Mouse (Mus musculus): Measurements from ENCODE around the gene Deaf1. TPM values are rescaled to one million over a fixed set of nuclear protein-coding genes. Genes with fewer than 3 reads are reported as not detected.

Deaf1 gene
- total and polyA plus RNA-seq, 3 experiments: 9.8 to 13.5 (median 10.8) TPM

DNA sequence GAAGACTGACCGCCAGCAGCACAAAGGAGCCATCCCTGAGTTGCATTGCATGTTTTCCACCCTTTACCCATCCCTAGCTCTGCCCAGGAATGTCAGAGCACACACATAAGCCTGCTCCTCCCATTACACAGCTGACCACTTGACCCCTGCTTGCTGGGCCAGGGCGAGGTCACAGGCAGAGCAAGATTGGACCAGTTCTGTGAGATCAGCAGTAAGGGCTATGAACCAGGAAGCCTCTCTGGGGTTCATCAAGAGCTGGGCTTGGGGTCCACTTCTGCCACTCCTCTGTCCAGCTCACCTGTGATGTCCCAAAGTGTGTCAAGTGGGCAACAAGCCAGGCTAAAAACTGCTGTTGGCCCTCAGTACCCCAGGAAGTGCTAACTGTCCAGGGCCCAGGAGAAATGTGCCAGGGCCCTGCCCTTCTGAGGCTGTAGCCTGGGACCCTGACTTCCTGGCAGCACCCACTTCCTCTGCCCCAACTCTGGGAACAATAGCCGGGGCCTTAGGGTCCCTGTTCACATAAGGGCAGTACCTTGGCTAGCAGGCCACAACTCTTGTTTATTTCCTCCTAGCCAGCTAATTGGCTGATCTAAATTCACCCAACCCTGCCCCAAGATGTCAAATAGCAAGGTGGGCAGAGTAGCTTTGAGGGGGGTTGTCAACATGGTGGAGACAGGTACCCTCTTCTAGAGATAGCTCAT is 10.4 kb upstream of the Deaf1 start:
- Histone ChIP-seq H3K27ac (peak overlapping the region; percentile 54), H3K27me3 (ENCODE audit: control insufficient read depth, insufficient read depth, low read length) (no peaks in the 10 kb centered on the region), H3K79me2 (replicated peaks; ENCODE audit: control insufficient read depth, insufficient read depth, low read length) (no peaks in the 10 kb centered on the region), H3K36me3 (ENCODE audit: control insufficient read depth, insufficient read depth, low read length) (no peaks in the 10 kb centered on the region), H3K4me3 (no peak overlapping the region), H3K9ac (ENCODE audit: low read depth, low read length) (no peak overlapping the region), H3K4me1 (ENCODE audit: control insufficient read depth, insufficient read depth, low read length) (peaks cover 5% of the 10 kb centered on the region)
- DNase-seq: no peak
- 57% methylated on average over 3 of the region's 3 CpGs for WGBS
- intact Hi-C loops (cut with DNase I): no loop called here
- no peak for TF ChIP-seq POLR2A (IDR thresholded peaks at IDR 0.05; ENCODE audit: insufficient read depth, low read depth, low read length)
- TF ChIP-seq EP300 (IDR thresholded peaks at IDR 0.05; ENCODE audit: insufficient read depth, low read depth, low read length): no peak
- no peak for TF ChIP-seq CTCF (IDR thresholded peaks at IDR 0.05)

DNA sequence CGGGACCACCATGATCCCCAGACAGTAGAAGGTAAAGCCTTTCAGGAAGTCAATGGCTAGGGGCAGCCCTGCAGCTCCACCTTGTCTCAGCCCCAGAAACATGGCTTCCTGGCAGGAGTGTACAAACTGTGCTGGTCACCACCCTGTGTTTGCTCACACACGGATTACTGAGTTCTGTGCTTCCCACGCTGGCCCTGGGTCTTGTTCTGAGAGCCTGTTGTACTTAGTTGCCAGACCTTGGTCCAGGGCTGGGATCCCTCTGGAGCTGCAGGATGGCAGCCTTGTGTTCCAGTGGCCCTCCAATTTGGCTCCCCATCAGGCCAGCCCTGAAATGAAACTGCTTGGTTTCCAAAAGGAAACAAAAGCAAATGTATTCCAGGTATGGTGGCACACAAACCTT is 8.8 kb upstream of the Deaf1 start:
- Histone ChIP-seq H3K36me3 (ENCODE audit: control insufficient read depth, insufficient read depth, low read length) (no peaks in the 10 kb centered on the region), H3K4me3 (no peak overlapping the region), H3K27me3 (ENCODE audit: control insufficient read depth, insufficient read depth, low read length) (no peaks in the 10 kb centered on the region), H3K27ac (no peak overlapping the region), H3K79me2 (replicated peaks; ENCODE audit: control insufficient read depth, insufficient read depth, low read length) (no peaks in the 10 kb centered on the region), H3K9ac (ENCODE audit: low read depth, low read length) (no peak overlapping the region), H3K4me1 (ENCODE audit: control insufficient read depth, insufficient read depth, low read length) (peaks cover 5% of the 10 kb centered on the region)
- WGBS: 75% methylated on average over 3 of the region's 3 CpGs
- TF ChIP-seq EP300 (IDR thresholded peaks at IDR 0.05; ENCODE audit: insufficient read depth, low read depth, low read length) (no peak), POLR2A (IDR thresholded peaks at IDR 0.05; ENCODE audit: insufficient read depth, low read depth, low read length) (no peak), CTCF (IDR thresholded peaks at IDR 0.05) (no peak)
- intact Hi-C loops (cut with DNase I): no loop called here
- no peak for DNase-seq

- H3K27ac ChIP-seq: no peak overlapping the region
- no peak overlapping the region for H3K9ac ChIP-seq (ENCODE audit: low read depth, low read length)
- no peak for TF ChIP-seq CTCF (IDR thresholded peaks at IDR 0.05)
- TF ChIP-seq POLR2A (IDR thresholded peaks at IDR 0.05; ENCODE audit: insufficient read depth, low read depth, low read length): no peak
- TF ChIP-seq EP300 (IDR thresholded peaks at IDR 0.05; ENCODE audit: insufficient read depth, low read depth, low read length): no peak
- H3K36me3 ChIP-seq (ENCODE audit: control insufficient read depth, insufficient read depth, low read length): no peaks in the 10 kb centered on the region
- H3K4me3 ChIP-seq: no peak overlapping the region
- no peaks in the 10 kb centered on the region for H3K27me3 ChIP-seq (ENCODE audit: control insufficient read depth, insufficient read depth, low read length)
- peaks cover 5% of the 10 kb centered on the region for H3K4me1 ChIP-seq (ENCODE audit: control insufficient read depth, insufficient read depth, low read length)
- no peak for DNase-seq
- H3K79me2 ChIP-seq (replicated peaks; ENCODE audit: control insufficient read depth, insufficient read depth, low read length): no peaks in the 10 kb centered on the region
- intact Hi-C loops (cut with DNase I): no loop called here
- WGBS: 86% methylated on average over 4 of the region's 4 CpGs
Measured at GRCm38 (mm10) chr7:141335682-141336081, 8.2 kb upstream of the Deaf1 start.

DNA sequence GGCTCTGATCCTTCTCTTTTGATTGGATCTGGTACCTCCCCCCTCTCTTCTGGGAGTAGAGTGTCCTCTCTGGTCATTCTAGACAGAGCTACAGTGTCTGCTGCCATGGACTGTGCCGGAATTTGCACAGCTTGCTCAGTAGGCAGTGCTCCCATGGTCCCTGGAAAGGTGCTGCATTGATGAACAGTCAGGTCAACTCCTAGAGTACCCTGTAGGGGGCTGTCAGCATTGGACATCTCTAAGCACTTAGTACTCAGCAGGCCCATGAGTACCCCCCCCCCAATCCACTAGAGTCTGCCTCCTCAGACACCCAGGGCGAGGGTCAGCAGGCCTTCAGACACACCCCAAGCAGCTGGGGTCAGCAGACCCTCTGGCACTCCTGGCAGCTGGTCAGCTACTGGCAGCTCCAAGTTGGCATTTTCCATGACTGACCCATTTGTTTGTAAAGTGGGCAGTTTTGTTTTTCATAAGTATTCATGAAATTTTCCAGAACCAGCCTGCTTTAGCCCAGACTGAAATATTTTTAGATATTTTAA is 7.6 kb upstream of the Deaf1 start:
- Histone ChIP-seq H3K79me2 (replicated peaks; ENCODE audit: control insufficient read depth, insufficient read depth, low read length) (no peaks in the 10 kb centered on the region), H3K36me3 (ENCODE audit: control insufficient read depth, insufficient read depth, low read length) (no peaks in the 10 kb centered on the region), H3K27me3 (ENCODE audit: control insufficient read depth, insufficient read depth, low read length) (no peaks in the 10 kb centered on the region), H3K4me1 (ENCODE audit: control insufficient read depth, insufficient read depth, low read length) (peaks cover 5% of the 10 kb centered on the region), H3K27ac (no peak overlapping the region), H3K4me3 (no peak overlapping the region), H3K9ac (ENCODE audit: low read depth, low read length) (no peak overlapping the region)
- 82% methylated on average over 2 of the region's 2 CpGs for WGBS
- intact Hi-C loops (cut with DNase I): no loop called here
- DNase-seq: no peak
- TF ChIP-seq EP300 (IDR thresholded peaks at IDR 0.05; ENCODE audit: insufficient read depth, low read depth, low read length) (no peak), POLR2A (IDR thresholded peaks at IDR 0.05; ENCODE audit: insufficient read depth, low read depth, low read length) (no peak), CTCF (IDR thresholded peaks at IDR 0.05) (no peak)

- Histone ChIP-seq H3K9ac (ENCODE audit: low read depth, low read length) (no peak overlapping the region), H3K36me3 (ENCODE audit: control insufficient read depth, insufficient read depth, low read length) (no peaks in the 10 kb centered on the region), H3K27ac (no peak overlapping the region), H3K4me1 (ENCODE audit: control insufficient read depth, insufficient read depth, low read length) (peaks cover 2% of the 10 kb centered on the region), H3K27me3 (ENCODE audit: control insufficient read depth, insufficient read depth, low read length) (no peaks in the 10 kb centered on the region), H3K4me3 (no peak overlapping the region), H3K79me2 (replicated peaks; ENCODE audit: control insufficient read depth, insufficient read depth, low read length) (no peaks in the 10 kb centered on the region; the same call in 1 of the 2 replicates)
- TF ChIP-seq CTCF (IDR thresholded peaks at IDR 0.05) (no peak), EP300 (IDR thresholded peaks at IDR 0.05; ENCODE audit: insufficient read depth, low read depth, low read length) (no peak), POLR2A (IDR thresholded peaks at IDR 0.05; ENCODE audit: insufficient read depth, low read depth, low read length) (no peak)
- 76% methylated on average over 6 of the region's 6 CpGs for WGBS
- DNase-seq: no peak
- intact Hi-C loops (cut with DNase I): no loop called here
Measured at GRCm38 (mm10) chr7:141331990-141332389, 4.5 kb upstream of the Deaf1 start.

DNA sequence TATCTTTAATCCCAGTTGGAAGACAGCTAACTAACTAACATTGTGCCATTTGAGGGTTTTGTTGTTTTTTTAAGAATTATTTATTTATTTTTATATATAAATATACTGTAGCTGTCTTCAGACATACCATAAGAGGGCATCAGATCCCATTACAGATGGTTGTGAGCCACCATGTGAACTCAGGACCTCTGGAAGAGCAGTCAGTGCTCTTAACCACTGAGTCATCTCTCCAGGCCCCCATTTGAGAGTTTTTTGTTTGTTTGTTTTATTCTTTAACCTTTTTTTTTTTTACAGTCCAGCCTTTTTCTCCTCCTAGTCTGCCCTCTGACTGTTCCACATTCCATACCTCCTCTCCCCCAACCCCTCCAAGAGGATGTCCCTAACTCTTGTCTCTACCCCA is 3.2 kb upstream of the Deaf1 start:
- H3K79me2 ChIP-seq (replicated peaks; ENCODE audit: control insufficient read depth, insufficient read depth, low read length): peaks cover 3% of the 10 kb centered on the region
- no peak overlapping the region for H3K27ac ChIP-seq
- intact Hi-C loops (cut with DNase I): no loop called here
- H3K27me3 ChIP-seq (ENCODE audit: control insufficient read depth, insufficient read depth, low read length): no peaks in the 10 kb centered on the region
- peaks cover 11% of the 10 kb centered on the region for H3K4me1 ChIP-seq (ENCODE audit: control insufficient read depth, insufficient read depth, low read length)
- TF ChIP-seq EP300 (IDR thresholded peaks at IDR 0.05; ENCODE audit: insufficient read depth, low read depth, low read length) (no peak), POLR2A (IDR thresholded peaks at IDR 0.05; ENCODE audit: insufficient read depth, low read depth, low read length) (no peak), CTCF (IDR thresholded peaks at IDR 0.05) (no peak)
- no peak overlapping the region for H3K4me3 ChIP-seq
- no peak for DNase-seq
- H3K36me3 ChIP-seq (ENCODE audit: control insufficient read depth, insufficient read depth, low read length): no peaks in the 10 kb centered on the region
- H3K9ac ChIP-seq (ENCODE audit: low read depth, low read length): no peak overlapping the region

Data from heart, adult 2 months (tissue).